Comparison of ENCODE assay signal across 15 mouse cellular contexts in the genomic region with DNA sequence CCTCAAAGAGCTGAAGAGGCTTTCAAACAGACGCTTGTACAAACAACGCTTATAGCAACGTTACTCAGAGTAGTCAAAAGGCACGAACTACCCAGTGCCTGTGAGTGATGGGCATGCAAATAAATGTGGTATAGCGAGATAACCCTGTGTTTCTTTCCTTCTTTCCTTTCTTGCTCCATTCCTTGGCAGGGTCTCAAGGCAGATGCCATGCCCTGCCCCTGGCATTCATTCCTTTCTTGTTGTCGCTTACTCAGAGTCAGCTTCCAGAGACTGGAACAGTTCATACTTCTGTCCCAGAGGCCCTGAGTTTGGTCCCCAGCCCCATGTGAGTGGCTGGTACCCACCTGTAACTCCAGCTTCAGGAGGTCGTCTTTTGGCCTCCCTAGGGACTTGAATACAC. TPM values are rescaled to one million over a fixed set of nuclear protein-coding genes. Genes with fewer than 3 reads are reported as not detected.
DNase-seq lines count a peak whose midpoint lies in the region; ATAC-seq and TF ChIP-seq lines count a peak whose summit lies in the region.
"Had no signal": no experiment of that assay in that cellular context is flagged by ENCODE, and none has a peak within 500 bp of the region (broad histone marks: within the 10 kb centered on the region; RNA-seq: fewer than 3 reads in every experiment).

No protein-coding gene starts in this region.

- H3K4me1 ChIP-seq in embryonic facial prominence, embryonic 13.5 days: peaks cover 61% of the 10 kb centered on the region
- H3K4me1 ChIP-seq in stomach, embryonic 14.5 days (ENCODE audit: control insufficient read depth, insufficient read depth, low read length): peaks cover 42% of the 10 kb centered on the region
- peaks cover 50% of the 10 kb centered on the region for H3K4me1 ChIP-seq in heart, embryonic 10.5 days

- WGBS in embryonic facial prominence, embryonic 13.5 days: 57% methylated on average over 7 of the region's 7 CpGs
- WGBS in stomach, embryonic 14.5 days: 53% methylated on average over 7 of the region's 7 CpGs
- 77% methylated on average over 7 of the region's 7 CpGs for WGBS in heart, embryonic 10.5 days

- no peaks in the 10 kb centered on the region for H3K27me3 ChIP-seq in embryonic facial prominence, embryonic 13.5 days
- H3K27me3 ChIP-seq in stomach, embryonic 14.5 days (ENCODE audit: control insufficient read depth, insufficient read depth, low read length): no peaks in the 10 kb centered on the region
- H3K27me3 ChIP-seq in heart, embryonic 10.5 days (ENCODE audit: insufficient read depth, poor library complexity, severe bottlenecking): no peaks in the 10 kb centered on the region
- H3K27me3 ChIP-seq: CH12.LX; intestine, embryonic 15.5 days; liver, embryonic 13.5 days; Patski had no signal

- peak overlapping the region; percentile 82 for H3K27ac ChIP-seq in layer of hippocampus, adult 2 months
- H3K27ac ChIP-seq in embryonic facial prominence, embryonic 13.5 days: peak overlapping the region; percentile 88
- peak overlapping the region; percentile 29; the same call in 1 of the 2 replicates for H3K27ac ChIP-seq in stomach, embryonic 14.5 days (ENCODE audit: low read length)
- no peak overlapping the region for H3K27ac ChIP-seq in heart, embryonic 10.5 days
- H3K27ac ChIP-seq: heart, adult 2 months; intestine, embryonic 15.5 days; liver, embryonic 13.5 days had no signal

- H3K4me2 ChIP-seq in embryonic facial prominence, embryonic 13.5 days: 0 out of 2 replicates have a peak overlapping the region, but pooled peaks have one; percentile 46
- H3K4me2 ChIP-seq in stomach, embryonic 14.5 days (replicated peaks; ENCODE audit: low read depth, low read length): no peak overlapping the region
- H3K4me2 ChIP-seq: intestine, embryonic 15.5 days; liver, embryonic 13.5 days had no signal

- TF ChIP-seq CTCF in layer of hippocampus, adult 2 months (conservative IDR thresholded peaks at IDR 0.05): no peak

- no peak for ATAC-seq in embryonic facial prominence, embryonic 13.5 days (ENCODE audit: insufficient number of reproducible peaks, insufficient read depth, low FRiP score, low TSS enrichment, low read depth)
- no peak for ATAC-seq in stomach, embryonic 14.5 days (ENCODE audit: insufficient number of reproducible peaks, insufficient read depth, low FRiP score, low read depth)
- no peak for ATAC-seq in frontal cortex, adult (ENCODE audit: low TSS enrichment)
- ATAC-seq: forebrain, embryonic 16.5 days; intestine, embryonic 15.5 days; Patski had no signal

- no peaks in the 10 kb centered on the region for H3K36me3 ChIP-seq in embryonic facial prominence, embryonic 13.5 days
- no peaks in the 10 kb centered on the region for H3K36me3 ChIP-seq in stomach, embryonic 14.5 days (ENCODE audit: control insufficient read depth, insufficient read depth, low read length)
- no peaks in the 10 kb centered on the region for H3K36me3 ChIP-seq in heart, embryonic 10.5 days
- H3K36me3 ChIP-seq: intestine, embryonic 15.5 days; liver, embryonic 13.5 days had no signal

- H3K9me3 ChIP-seq in embryonic facial prominence, embryonic 13.5 days: no peaks in the 10 kb centered on the region
- H3K9me3 ChIP-seq in stomach, embryonic 14.5 days (ENCODE audit: control insufficient read depth, low read depth, low read length): no peaks in the 10 kb centered on the region
- no peaks in the 10 kb centered on the region for H3K9me3 ChIP-seq in heart, embryonic 10.5 days
- H3K9me3 ChIP-seq: intestine, embryonic 15.5 days; liver, embryonic 13.5 days had no signal

- no peak overlapping the region for H3K4me3 ChIP-seq in layer of hippocampus, adult 2 months
- no peak overlapping the region for H3K4me3 ChIP-seq in embryonic facial prominence, embryonic 13.5 days
- H3K4me3 ChIP-seq in stomach, embryonic 14.5 days (ENCODE audit: low read depth, low read length): no peak overlapping the region
- no peak overlapping the region for H3K4me3 ChIP-seq in heart, embryonic 10.5 days
- H3K4me3 ChIP-seq: heart, adult 2 months; intestine, embryonic 15.5 days; liver, embryonic 13.5 days had no signal

- no peak overlapping the region for H3K9ac ChIP-seq in embryonic facial prominence, embryonic 13.5 days
- no peak overlapping the region for H3K9ac ChIP-seq in stomach, embryonic 14.5 days (replicated peaks; ENCODE audit: low read depth, low read length)
- H3K9ac ChIP-seq: intestine, embryonic 15.5 days; liver, embryonic 13.5 days had no signal

- no peak for DNase-seq in layer of hippocampus, adult 2 months (ENCODE audit: low spot score in 2 of 2)
- DNase-seq in layer of hippocampus, adult 11-12 months (ENCODE audit: low spot score): no peak
- peak; percentile 69 for DNase-seq in NIH3T3 (ENCODE audit: low read depth)
- no peak for DNase-seq in heart, embryonic 10.5 days (ENCODE audit: low spot score)
- DNase-seq: cerebellum, adult 9-11 months; heart, adult 2 months; heart, postnatal 10 days; liver, embryonic 13.5 days had no signal

RNA-seq across cellular contexts. Expression of a gene that starts 44.6 kb away (rescaled TPM):
- total RNA-seq in layer of hippocampus, adult 2 months (2021): 10 to 100 TPM; 69.6 to 70.8 TPM
- 13.9 and 15.2 TPM in 2 replicates for polyA plus RNA-seq in embryonic facial prominence, embryonic 13.5 days (2015; fragmentation: Nextera tagmentation; extraction: Ambion mirVana)
- polyA plus RNA-seq in stomach, embryonic 14.5 days (2014; fragmentation: Nextera tagmentation; extraction: Ambion mirVana): 15.0 and 16.7 TPM in 2 replicates
- polyA plus RNA-seq in heart, embryonic 10.5 days (2016; fragmentation: Nextera tagmentation; extraction: Ambion mirVana): 4.7 and 5.4 TPM in 2 replicates
